Comparison of ENCODE assay signal across 23 mouse cellular contexts in the genomic region with DNA sequence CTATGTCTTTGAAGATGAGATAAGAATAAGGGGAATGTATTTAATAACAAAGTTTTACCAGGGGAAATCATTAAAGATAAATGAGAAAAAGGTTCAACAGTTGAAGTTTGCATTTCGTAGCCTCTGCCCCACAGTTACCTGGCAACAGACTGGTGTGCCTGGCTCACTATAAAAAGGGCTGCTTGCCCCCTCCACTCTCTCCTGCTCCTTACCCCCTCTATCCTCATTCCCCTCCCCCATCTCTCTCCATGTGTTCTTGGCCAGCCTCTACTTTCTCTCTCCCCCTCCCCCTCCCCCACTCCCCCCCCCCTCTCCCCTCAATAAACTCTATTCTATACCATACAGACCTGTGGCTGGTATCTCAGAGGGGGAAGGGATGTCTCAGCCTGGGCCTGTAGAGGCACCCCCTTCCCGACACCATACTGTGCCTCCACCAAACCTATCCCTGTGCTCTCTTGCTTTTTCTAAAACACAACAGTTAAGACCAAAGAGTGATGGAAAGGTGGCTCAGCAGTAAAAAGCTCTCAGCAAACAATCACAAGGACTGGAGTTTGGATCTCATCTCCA. TPM values are rescaled to one million over a fixed set of nuclear protein-coding genes. Genes with fewer than 3 reads are reported as not detected.
DNase-seq lines count a peak whose midpoint lies in the region; ATAC-seq and TF ChIP-seq lines count a peak whose summit lies in the region.
"Had no signal": no experiment of that assay in that cellular context is flagged by ENCODE, and none has a peak within 500 bp of the region (broad histone marks: within the 10 kb centered on the region; RNA-seq: fewer than 3 reads in every experiment).

No protein-coding gene starts in this region.

- ATAC-seq in kidney, embryonic 15.5 days (replicated peaks; ENCODE audit: low FRiP score), result 0 out of 2 replicates have a peak, but pooled peaks have one; percentile 56
- ATAC-seq in neural tube, embryonic 12.5 days (ENCODE audit: low FRiP score, low read depth), result 0 out of 2 replicates have a peak, but pooled peaks have one; percentile 48
- ATAC-seq: liver, embryonic 12.5 days had no signal

- no peaks in the 10 kb centered on the region for H3K4me1 ChIP-seq in kidney, embryonic 15.5 days
- H3K4me1 ChIP-seq in kidney, adult 2 months (ENCODE audit: control insufficient read depth, insufficient read depth, low read length), result no peaks in the 10 kb centered on the region
- no peaks in the 10 kb centered on the region for H3K4me1 ChIP-seq in neural tube, embryonic 12.5 days
- H3K4me1 ChIP-seq: heart, embryonic 15.5 days; limb, embryonic 13.5 days; liver, embryonic 12.5 days; stomach, embryonic 15.5 days had no signal

- whole genome bisulfite sequencing in kidney, embryonic 15.5 days, result 54% methylated on average over 2 of the region's 2 CpGs
- WGBS in kidney, adult 2 months, result 84% methylated on average over 2 of the region's 2 CpGs
- 58% methylated on average over 2 of the region's 2 CpGs for WGBS in neural tube, embryonic 12.5 days

- H3K27ac ChIP-seq in kidney, embryonic 15.5 days, result no peak overlapping the region
- H3K27ac ChIP-seq in kidney, adult 2 months (ENCODE audit: insufficient read depth, low read depth, low read length), result no peak overlapping the region
- no peak overlapping the region for H3K27ac ChIP-seq in neural tube, embryonic 12.5 days
- H3K27ac ChIP-seq: forebrain, embryonic 10.5 days; gastrocnemius, adult 2 months; heart, embryonic 15.5 days; limb, embryonic 13.5 days; liver, embryonic 12.5 days; stomach, embryonic 15.5 days had no signal

- no peaks in the 10 kb centered on the region for H3K9me3 ChIP-seq in kidney, embryonic 15.5 days (replicated peaks)
- no peaks in the 10 kb centered on the region for H3K9me3 ChIP-seq in neural tube, embryonic 12.5 days
- H3K9me3 ChIP-seq: forebrain, embryonic 10.5 days; heart, embryonic 15.5 days; limb, embryonic 13.5 days; liver, embryonic 12.5 days; stomach, embryonic 15.5 days had no signal

- no peak overlapping the region for H3K4me3 ChIP-seq in kidney, embryonic 15.5 days (replicated peaks)
- H3K4me3 ChIP-seq in kidney, adult 2 months (ENCODE audit: insufficient read depth, low read depth, low read length), result no peak overlapping the region
- H3K4me3 ChIP-seq in neural tube, embryonic 12.5 days, result no peak overlapping the region
- H3K4me3 ChIP-seq: forebrain, embryonic 10.5 days; gastrocnemius, adult 2 months; heart, embryonic 15.5 days; limb, embryonic 13.5 days; liver, embryonic 12.5 days; stomach, embryonic 15.5 days had no signal

- no peak for TF ChIP-seq POLR2A in kidney, adult 2 months (IDR thresholded peaks at IDR 0.05; ENCODE audit: low read depth, low read length)

- no peak for TF ChIP-seq CTCF in kidney, adult 2 months (conservative IDR thresholded peaks at IDR 0.05; ENCODE audit: insufficient read depth, insufficient read length, low read depth, low read length)

- no peak overlapping the region for H3K4me2 ChIP-seq in kidney, embryonic 15.5 days
- H3K4me2 ChIP-seq in neural tube, embryonic 12.5 days (replicated peaks), result no peak overlapping the region
- H3K4me2 ChIP-seq: heart, embryonic 15.5 days; limb, embryonic 13.5 days; liver, embryonic 12.5 days; stomach, embryonic 15.5 days had no signal

- H3K9ac ChIP-seq in kidney, embryonic 15.5 days, result no peak overlapping the region
- no peak overlapping the region for H3K9ac ChIP-seq in neural tube, embryonic 12.5 days
- H3K9ac ChIP-seq: heart, embryonic 15.5 days; limb, embryonic 13.5 days; liver, embryonic 12.5 days; stomach, embryonic 15.5 days had no signal

- H3K27me3 ChIP-seq in kidney, embryonic 15.5 days, result no peaks in the 10 kb centered on the region
- no peaks in the 10 kb centered on the region for H3K27me3 ChIP-seq in kidney, adult 2 months (replicated peaks; ENCODE audit: control insufficient read depth, insufficient read depth, low read length)
- no peaks in the 10 kb centered on the region for H3K27me3 ChIP-seq in neural tube, embryonic 12.5 days (replicated peaks)
- H3K27me3 ChIP-seq: heart, embryonic 15.5 days; limb, embryonic 13.5 days; liver, embryonic 12.5 days; stomach, embryonic 15.5 days had no signal

- DNase-seq in embryo, embryonic 11 days, result peak; percentile 24
- DNase-seq in embryo, embryonic 9.5 days (ENCODE audit: extremely low spot score), result no peak
- no peak for DNase-seq in kidney, adult 2 months
- DNase-seq in neural tube, embryonic 10.5 days (ENCODE audit: extremely low spot score, low spot score), result no peak
- no peak for DNase-seq in thymus, postnatal 14 days
- DNase-seq in adrenal gland, adult 2 months, result no peak
- DNase-seq: adrenal gland, postnatal 14 days; cerebellum, adult 2 months; cerebellum, postnatal 25 days; gastrocnemius, adult 2 months; heart, postnatal 4 days; kidney, adult 8-10 months; kidney, postnatal 14 days; lung, adult 18-20 months; right cerebral cortex, adult 18-20 months; thymus, postnatal 36 days had no signal

- no peaks in the 10 kb centered on the region for H3K36me3 ChIP-seq in kidney, embryonic 15.5 days
- H3K36me3 ChIP-seq in kidney, adult 2 months (ENCODE audit: control insufficient read depth, insufficient read depth, low read length), result no peaks in the 10 kb centered on the region
- H3K36me3 ChIP-seq in neural tube, embryonic 12.5 days, result no peaks in the 10 kb centered on the region
- H3K36me3 ChIP-seq: forebrain, embryonic 10.5 days; heart, embryonic 15.5 days; limb, embryonic 13.5 days; liver, embryonic 12.5 days; stomach, embryonic 15.5 days had no signal

RNA-seq across cellular contexts. Expression of a gene that starts 35.6 kb away (rescaled TPM):
- 1.6 and 2.0 TPM in 2 replicates for polyA plus RNA-seq in kidney, embryonic 15.5 days (2015; fragmentation: Nextera tagmentation; extraction: Ambion mirVana)
- 10.6 and 11.0 TPM in 2 replicates for polyA plus RNA-seq in kidney, adult 2 months (2012; rRNA removed)
- polyA plus RNA-seq in neural tube, embryonic 12.5 days (2016; fragmentation: Nextera tagmentation; extraction: Ambion mirVana), result 2.1 and 2.3 TPM in 2 replicates
- total RNA-seq in adrenal gland, adult 2 months (2021), result 10 to 100 TPM in 1 of 2 experiments, 1 to 10 TPM in 1; 9.8 to 14.3 TPM
- polyA plus RNA-seq in adrenal gland, adult 2 months (2012; rRNA removed), result 4.0 and 6.4 TPM in 2 replicates
